Mouse (Mus musculus): ENCODE measurements around the gene Clca3b. TPM values are rescaled to one million over a fixed set of nuclear protein-coding genes. Genes with fewer than 3 reads are reported as not detected.
"Not testable (repeated sequence)": the region's sequence is repeated elsewhere in the genome, so short reads cannot be mapped to it uniquely, and the experiment has no call there.

Clca3b gene
- not detected in 2 replicates for polyA plus RNA-seq (2014; fragmentation: Nextera tagmentation; extraction: Ambion mirVana)

- not testable (repeated sequence) for H3K9ac ChIP-seq (ENCODE audit: low read length); H3K4me3 ChIP-seq (ENCODE audit: low read depth, low read length); H3K4me1 ChIP-seq (ENCODE audit: control insufficient read depth, insufficient read depth, low read length); H3K36me3 ChIP-seq (ENCODE audit: control insufficient read depth, insufficient read depth, low read length); DNase-seq (ENCODE audit: low spot score); ATAC-seq (ENCODE audit: insufficient read depth, low FRiP score, low TSS enrichment); H3K9me3 ChIP-seq (ENCODE audit: control insufficient read depth, low read length); H3K27ac ChIP-seq (ENCODE audit: low read depth, low read length); H3K27me3 ChIP-seq (ENCODE audit: control insufficient read depth, insufficient read depth, low read length); H3K4me2 ChIP-seq (ENCODE audit: low read depth)
- WGBS: 89% methylated on average over 9 of the region's 9 CpGs
Measured at GRCm38 (mm10) chr3:144849014-144849556, at the start of gene Clca3b. Clca3b (minus strand) TSS chr3:144849357.

DNA sequence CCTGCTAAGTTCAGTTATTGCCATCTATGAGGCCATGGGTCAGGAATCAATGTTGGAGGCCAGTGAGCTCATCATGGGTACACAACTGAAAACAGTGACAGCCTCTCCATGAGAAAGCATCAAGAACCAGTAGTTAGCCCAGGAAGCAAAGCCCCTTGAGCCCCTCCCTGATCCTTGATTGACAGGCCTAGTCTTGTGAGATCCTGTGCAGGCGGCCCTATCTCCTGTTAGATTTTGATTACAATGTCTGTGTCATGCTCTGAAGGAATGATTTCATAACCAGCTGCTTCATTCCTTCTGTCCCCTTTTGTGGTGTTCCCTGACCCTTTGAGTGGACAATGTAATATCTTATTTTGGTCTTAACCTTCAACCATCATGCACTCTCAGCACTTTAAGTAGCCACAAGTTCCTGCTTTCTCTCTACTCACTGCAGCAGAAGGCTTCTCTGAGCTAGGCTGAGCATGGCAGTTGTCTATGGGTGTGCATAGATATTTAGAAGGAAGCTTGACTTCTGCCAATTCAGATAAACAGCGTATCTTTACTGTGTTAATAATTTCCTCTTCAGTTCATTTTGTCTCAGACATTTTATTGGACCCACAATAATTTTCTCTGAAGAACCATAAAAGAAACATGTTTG lies 48.0 kb upstream of the Clca3b start:
- Histone ChIP-seq H3K36me3 (ENCODE audit: control insufficient read depth, insufficient read depth, low read length) (no peaks in the 10 kb centered on the region), H3K9me3 (ENCODE audit: control insufficient read depth, low read length) (no peaks in the 10 kb centered on the region), H3K4me2 (ENCODE audit: low read depth) (no peak overlapping the region), H3K9ac (ENCODE audit: low read length) (no peak overlapping the region), H3K4me1 (ENCODE audit: control insufficient read depth, insufficient read depth, low read length) (no peaks in the 10 kb centered on the region), H3K27me3 (ENCODE audit: control insufficient read depth, insufficient read depth, low read length) (no peaks in the 10 kb centered on the region), H3K4me3 (ENCODE audit: low read depth, low read length) (no peak overlapping the region), H3K27ac (ENCODE audit: low read depth, low read length) (no peak overlapping the region)
- ATAC-seq (ENCODE audit: insufficient read depth, low FRiP score, low TSS enrichment) (no peak), DNase-seq (ENCODE audit: low spot score) (no peak)
- 88% methylated on average over 2 of the region's 2 CpGs for WGBS

- ATAC-seq (ENCODE audit: insufficient read depth, low FRiP score, low TSS enrichment) (no peak), DNase-seq (ENCODE audit: low spot score) (no peak)
- Histone ChIP-seq H3K4me3 (ENCODE audit: low read depth, low read length) (no peak overlapping the region), H3K9ac (ENCODE audit: low read length) (no peak overlapping the region), H3K36me3 (ENCODE audit: control insufficient read depth, insufficient read depth, low read length) (no peaks in the 10 kb centered on the region), H3K27ac (ENCODE audit: low read depth, low read length) (no peak overlapping the region), H3K4me1 (ENCODE audit: control insufficient read depth, insufficient read depth, low read length) (no peaks in the 10 kb centered on the region), H3K27me3 (ENCODE audit: control insufficient read depth, insufficient read depth, low read length) (no peaks in the 10 kb centered on the region), H3K4me2 (ENCODE audit: low read depth) (no peak overlapping the region), H3K9me3 (ENCODE audit: control insufficient read depth, low read length) (no peaks in the 10 kb centered on the region)
- WGBS: 65% methylated on average over 2 of the region's 2 CpGs
Measured at GRCm38 (mm10) chr3:144890246-144890758, 41.1 kb upstream of the Clca3b start.

DNA sequence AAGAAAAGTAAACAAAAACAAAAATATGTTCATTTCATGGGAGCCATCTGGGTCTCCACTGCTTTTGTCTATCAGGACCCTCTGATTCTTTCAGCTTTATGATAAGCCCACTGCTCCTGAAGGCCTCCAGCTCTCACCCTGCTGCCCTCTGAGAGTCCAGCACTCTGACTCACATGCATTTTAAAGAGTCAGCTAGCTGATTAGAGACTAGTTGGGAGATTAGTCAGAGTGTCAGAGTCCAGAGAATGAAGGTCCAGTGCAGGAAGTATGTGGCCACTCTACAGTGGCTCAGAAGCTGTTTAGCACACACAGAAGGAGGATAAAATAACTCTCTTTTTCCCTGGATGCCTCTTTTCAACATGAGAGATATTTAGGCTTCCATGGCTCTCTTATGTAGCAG lies 37.8 kb upstream of the Clca3b start:
- Histone ChIP-seq H3K27ac (ENCODE audit: low read depth, low read length) (no peak overlapping the region), H3K36me3 (ENCODE audit: control insufficient read depth, insufficient read depth, low read length) (no peaks in the 10 kb centered on the region), H3K4me2 (ENCODE audit: low read depth) (no peak overlapping the region), H3K4me3 (ENCODE audit: low read depth, low read length) (no peak overlapping the region), H3K4me1 (ENCODE audit: control insufficient read depth, insufficient read depth, low read length) (no peaks in the 10 kb centered on the region), H3K9ac (ENCODE audit: low read length) (no peak overlapping the region), H3K27me3 (ENCODE audit: control insufficient read depth, insufficient read depth, low read length) (no peaks in the 10 kb centered on the region), H3K9me3 (ENCODE audit: control insufficient read depth, low read length) (no peaks in the 10 kb centered on the region)
- ATAC-seq (ENCODE audit: insufficient read depth, low FRiP score, low TSS enrichment) (no peak), DNase-seq (ENCODE audit: low spot score) (no peak)

DNA sequence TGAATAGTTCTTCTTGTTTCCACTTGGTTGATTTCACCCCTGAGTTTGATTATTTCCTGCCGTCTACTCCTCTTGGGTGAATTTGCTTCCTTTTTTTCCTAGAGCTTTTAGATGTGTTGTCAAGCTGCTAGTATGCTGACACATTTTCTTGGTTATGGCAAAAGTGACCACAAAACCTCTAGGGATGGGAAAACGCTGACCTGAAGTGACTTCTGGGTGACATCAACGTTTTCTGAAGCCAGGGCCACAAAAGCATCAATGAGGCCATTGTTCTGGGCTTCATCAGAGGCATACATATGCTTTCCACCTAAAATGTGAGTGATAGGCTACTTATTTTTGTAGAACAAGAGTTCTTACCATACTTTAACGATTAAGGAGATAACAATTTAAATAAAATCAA lies 22.9 kb upstream of the Clca3b start:
- H3K27me3 ChIP-seq (ENCODE audit: control insufficient read depth, insufficient read depth, low read length); ATAC-seq (ENCODE audit: insufficient read depth, low FRiP score, low TSS enrichment); H3K27ac ChIP-seq (ENCODE audit: low read depth, low read length); DNase-seq (ENCODE audit: low spot score); H3K9ac ChIP-seq (ENCODE audit: low read length); H3K4me3 ChIP-seq (ENCODE audit: low read depth, low read length); H3K36me3 ChIP-seq (ENCODE audit: control insufficient read depth, insufficient read depth, low read length); H3K4me1 ChIP-seq (ENCODE audit: control insufficient read depth, insufficient read depth, low read length); H3K9me3 ChIP-seq (ENCODE audit: control insufficient read depth, low read length); H3K4me2 ChIP-seq (ENCODE audit: low read depth): not testable (repeated sequence)
- 59% methylated on average over 4 of the region's 4 CpGs for WGBS

- Histone ChIP-seq H3K36me3 (ENCODE audit: control insufficient read depth, insufficient read depth, low read length) (no peaks in the 10 kb centered on the region), H3K27me3 (ENCODE audit: control insufficient read depth, insufficient read depth, low read length) (no peaks in the 10 kb centered on the region), H3K4me2 (ENCODE audit: low read depth) (no peak overlapping the region), H3K9me3 (ENCODE audit: control insufficient read depth, low read length) (no peaks in the 10 kb centered on the region), H3K4me1 (ENCODE audit: control insufficient read depth, insufficient read depth, low read length) (no peaks in the 10 kb centered on the region), H3K4me3 (ENCODE audit: low read depth, low read length) (no peak overlapping the region), H3K27ac (ENCODE audit: low read depth, low read length) (no peak overlapping the region), H3K9ac (ENCODE audit: low read length) (no peak overlapping the region)
- DNase-seq (ENCODE audit: low spot score) (no peak), ATAC-seq (ENCODE audit: insufficient read depth, low FRiP score, low TSS enrichment) (no peak)
- WGBS: 26% methylated on average over 4 of the region's 4 CpGs
Measured at GRCm38 (mm10) chr3:144849584-144849983, 427 bp upstream of the Clca3b start.

- WGBS: 91% methylated on average over 6 of the region's 6 CpGs
- no peak for DNase-seq (ENCODE audit: low spot score)
- no peak overlapping the region for H3K4me3 ChIP-seq (ENCODE audit: low read depth, low read length)
Measured at GRCm38 (mm10) chr3:144827257-144827656, 21.9 kb downstream of the Clca3b start.

DNA sequence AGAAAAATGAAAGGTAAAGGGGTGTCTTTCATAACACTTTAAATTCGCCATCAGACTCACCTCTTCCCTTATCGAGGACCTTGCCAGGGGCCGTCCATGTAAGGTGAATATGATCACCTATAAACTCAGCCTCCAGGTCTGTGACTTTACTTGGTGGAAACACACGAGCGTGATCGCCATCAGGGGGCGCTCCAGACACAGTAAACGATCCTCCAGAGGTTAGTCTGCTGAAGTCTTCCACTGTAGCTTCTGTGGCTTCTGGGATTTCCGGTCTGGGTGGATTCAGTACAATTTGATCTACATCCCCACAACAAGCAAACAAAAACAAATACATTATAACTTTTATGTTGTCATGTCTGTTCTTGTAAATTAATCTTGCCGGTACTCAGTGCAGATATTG lies 24.0 kb downstream of the Clca3b start:
- no peaks in the 10 kb centered on the region for H3K27me3 ChIP-seq (ENCODE audit: control insufficient read depth, insufficient read depth, low read length)
- H3K9ac ChIP-seq (ENCODE audit: low read length): no peak overlapping the region
- H3K4me3 ChIP-seq (ENCODE audit: low read depth, low read length): no peak overlapping the region
- no peaks in the 10 kb centered on the region for H3K36me3 ChIP-seq (ENCODE audit: control insufficient read depth, insufficient read depth, low read length)
- 19% methylated on average over 10 of the region's 10 CpGs for WGBS
- H3K4me1 ChIP-seq (ENCODE audit: control insufficient read depth, insufficient read depth, low read length): no peaks in the 10 kb centered on the region
- ATAC-seq (ENCODE audit: insufficient read depth, low FRiP score, low TSS enrichment) (peak; percentile 82), DNase-seq (ENCODE audit: low spot score) (peak; percentile 81)
- H3K4me2 ChIP-seq (ENCODE audit: low read depth): no peak overlapping the region
- no peaks in the 10 kb centered on the region for H3K9me3 ChIP-seq (ENCODE audit: control insufficient read depth, low read length)
- no peak overlapping the region for H3K27ac ChIP-seq (ENCODE audit: low read depth, low read length)

More at GRCm38 (mm10) chr3:144827257-144827656, 21.9 kb downstream of the Clca3b start:
- Histone ChIP-seq H3K4me2 (ENCODE audit: low read depth) (no peak overlapping the region), H3K27ac (ENCODE audit: low read depth, low read length) (no peak overlapping the region), H3K4me1 (ENCODE audit: control insufficient read depth, insufficient read depth, low read length) (no peaks in the 10 kb centered on the region), H3K27me3 (ENCODE audit: control insufficient read depth, insufficient read depth, low read length) (no peaks in the 10 kb centered on the region), H3K36me3 (ENCODE audit: control insufficient read depth, insufficient read depth, low read length) (no peaks in the 10 kb centered on the region), H3K9ac (ENCODE audit: low read length) (no peak overlapping the region), H3K9me3 (ENCODE audit: control insufficient read depth, low read length) (no peaks in the 10 kb centered on the region)
- ATAC-seq (ENCODE audit: insufficient read depth, low FRiP score, low TSS enrichment): no peak

DNA sequence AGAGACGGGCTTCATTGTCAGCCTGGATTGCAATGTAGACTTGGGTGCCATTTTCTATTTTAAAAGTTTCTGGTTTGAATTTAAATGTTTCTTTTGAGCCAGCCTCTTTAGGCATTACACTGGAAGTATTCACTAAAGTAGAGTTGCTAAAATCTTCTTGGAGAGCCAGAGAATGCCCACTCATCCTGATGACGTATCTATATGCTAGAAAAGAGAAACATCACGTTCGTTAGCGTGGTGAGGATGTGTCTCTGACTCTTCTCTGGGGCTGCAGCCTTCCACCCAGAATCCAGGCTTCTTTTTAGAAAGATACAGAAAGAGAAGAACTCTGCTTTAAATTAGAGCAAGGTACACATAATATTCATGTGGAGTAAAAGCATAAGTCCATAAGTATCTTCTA lies 25.8 kb downstream of the Clca3b start:
- no peaks in the 10 kb centered on the region for H3K4me1 ChIP-seq (ENCODE audit: control insufficient read depth, insufficient read depth, low read length)
- H3K9ac ChIP-seq (ENCODE audit: low read length): no peak overlapping the region
- no peak for DNase-seq (ENCODE audit: low spot score)
- no peak for ATAC-seq (ENCODE audit: insufficient read depth, low FRiP score, low TSS enrichment)
- no peaks in the 10 kb centered on the region for H3K36me3 ChIP-seq (ENCODE audit: control insufficient read depth, insufficient read depth, low read length)
- no peaks in the 10 kb centered on the region for H3K27me3 ChIP-seq (ENCODE audit: control insufficient read depth, insufficient read depth, low read length)
- WGBS: 87% methylated on average over 5 of the region's 5 CpGs
- no peak overlapping the region for H3K4me2 ChIP-seq (ENCODE audit: low read depth)
- H3K9me3 ChIP-seq (ENCODE audit: control insufficient read depth, low read length): no peaks in the 10 kb centered on the region
- H3K27ac ChIP-seq (ENCODE audit: low read depth, low read length): no peak overlapping the region
- H3K4me3 ChIP-seq (ENCODE audit: low read depth, low read length): no peak overlapping the region
